Comparison of ENCODE assay signal across 9 mouse cellular contexts in the genomic region with DNA sequence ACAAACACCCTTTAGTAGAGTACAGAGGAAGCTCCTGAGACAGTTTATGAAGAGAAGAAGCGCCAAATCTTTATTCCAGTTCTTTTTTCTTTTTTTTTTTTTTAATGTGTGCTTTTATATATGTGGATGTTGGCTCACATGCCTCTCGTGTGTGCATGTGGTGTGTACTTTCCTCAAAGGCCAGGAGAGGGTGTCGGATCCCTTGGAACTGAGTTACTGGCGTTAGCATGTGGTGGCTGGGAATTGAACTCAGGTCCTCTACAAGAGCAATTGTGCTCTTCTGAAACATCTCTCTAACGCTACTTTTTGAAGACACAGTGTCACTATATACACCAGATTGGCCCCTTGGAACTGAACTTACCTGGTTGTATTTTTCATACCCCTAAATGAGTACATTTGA. TPM values are rescaled to one million over a fixed set of nuclear protein-coding genes. Genes with fewer than 3 reads are reported as not detected.
A peak's percentile ranks its signal among the peaks of the same experiment; 100 is the strongest.
DNase-seq lines count a peak whose midpoint lies in the region; ATAC-seq and TF ChIP-seq lines count a peak whose summit lies in the region.
"Had no signal": no experiment of that assay in that cellular context is flagged by ENCODE, and none has a peak within 500 bp of the region (broad histone marks: within the 10 kb centered on the region; RNA-seq: fewer than 3 reads in every experiment).

No protein-coding gene starts in this region.

- peaks cover 22% of the 10 kb centered on the region; the same call in 1 of the 2 replicates for H3K36me3 ChIP-seq in lung, postnatal 0 days (ENCODE audit: insufficient read depth, low read length)
- peaks cover 59% of the 10 kb centered on the region for H3K36me3 ChIP-seq in forebrain, embryonic 10.5 days (replicated peaks)
- H3K36me3 ChIP-seq in limb, embryonic 14.5 days (ENCODE audit: control insufficient read depth, insufficient read depth, low read length) = peaks cover 50% of the 10 kb centered on the region
- peaks cover 19% of the 10 kb centered on the region for H3K36me3 ChIP-seq in stomach, embryonic 16.5 days (ENCODE audit: control insufficient read depth, insufficient read depth, low read length)

- H3K9me3 ChIP-seq in lung, postnatal 0 days (ENCODE audit: low read length) = no peaks in the 10 kb centered on the region
- no peaks in the 10 kb centered on the region for H3K9me3 ChIP-seq in forebrain, embryonic 10.5 days
- no peaks in the 10 kb centered on the region for H3K9me3 ChIP-seq in limb, embryonic 14.5 days (ENCODE audit: control insufficient read depth, low read length)
- H3K9me3 ChIP-seq in stomach, embryonic 16.5 days (replicated peaks; ENCODE audit: control insufficient read depth, low read length) = no peaks in the 10 kb centered on the region

- no peak overlapping the region for H3K27ac ChIP-seq in lung, postnatal 0 days (ENCODE audit: low read length)
- H3K27ac ChIP-seq in forebrain, embryonic 10.5 days = peak overlapping the region; percentile 95; the same call in 1 of the 2 replicates
- H3K27ac ChIP-seq in limb, embryonic 14.5 days (replicated peaks; ENCODE audit: low read depth, low read length) = no peak overlapping the region
- no peak overlapping the region for H3K27ac ChIP-seq in stomach, embryonic 16.5 days (ENCODE audit: low read length)

- peaks cover 10% of the 10 kb centered on the region; the same call in 1 of the 2 replicates for H3K4me1 ChIP-seq in lung, postnatal 0 days (ENCODE audit: insufficient read depth, low read depth, low read length)
- H3K4me1 ChIP-seq in forebrain, embryonic 10.5 days = peaks cover 19% of the 10 kb centered on the region
- peaks cover 10% of the 10 kb centered on the region; the same call in 1 of the 2 replicates for H3K4me1 ChIP-seq in limb, embryonic 14.5 days (ENCODE audit: control insufficient read depth, insufficient read depth, low read length)
- H3K4me1 ChIP-seq in stomach, embryonic 16.5 days (ENCODE audit: control insufficient read depth, insufficient read depth, low read length) = peaks cover 15% of the 10 kb centered on the region

- no peak overlapping the region for H3K4me2 ChIP-seq in lung, postnatal 0 days (replicated peaks; ENCODE audit: low read depth, low read length)
- H3K4me2 ChIP-seq in limb, embryonic 14.5 days (replicated peaks; ENCODE audit: low read depth, low read length, severe bottlenecking) = peak overlapping the region; percentile 87
- H3K4me2 ChIP-seq in stomach, embryonic 16.5 days (ENCODE audit: low read depth, low read length) = peak overlapping the region; percentile 89

- no peak for DNase-seq in lung, postnatal 0 days (ENCODE audit: low spot score)
- DNase-seq in lung, postnatal 25 days (ENCODE audit: low spot score) = no peak
- no peak for DNase-seq in forebrain, embryonic 10.5 days (ENCODE audit: extremely low spot score, low spot score)
- no peak for DNase-seq in limb, embryonic 14.5 days (ENCODE audit: low spot score)
- DNase-seq in thymus, adult 18-20 months = no peak
- no peak for DNase-seq in right cerebral cortex, postnatal 14 days
- DNase-seq: kidney, postnatal 25 days had no signal

- WGBS in lung, postnatal 0 days = 62% methylated on average over 5 of the region's 5 CpGs
- WGBS in forebrain, embryonic 10.5 days = 75% methylated on average over 5 of the region's 5 CpGs
- 79% methylated on average over 5 of the region's 5 CpGs for WGBS in limb, embryonic 14.5 days
- 79% methylated on average over 5 of the region's 5 CpGs for WGBS in stomach, embryonic 16.5 days

- H3K4me3 ChIP-seq in lung, postnatal 0 days (ENCODE audit: low read depth, low read length) = no peak overlapping the region
- peak overlapping the region; percentile 80 for H3K4me3 ChIP-seq in forebrain, embryonic 10.5 days
- peak overlapping the region; percentile 88 for H3K4me3 ChIP-seq in limb, embryonic 14.5 days (replicated peaks; ENCODE audit: low read length)
- peak overlapping the region; percentile 99 for H3K4me3 ChIP-seq in stomach, embryonic 16.5 days (replicated peaks; ENCODE audit: low read length)

- H3K9ac ChIP-seq in lung, postnatal 0 days (replicated peaks; ENCODE audit: low read depth) = no peak overlapping the region
- H3K9ac ChIP-seq in limb, embryonic 14.5 days (ENCODE audit: low read depth, low read length, severe bottlenecking) = no peak overlapping the region; the same call in 1 of the 2 replicates
- peak overlapping the region; percentile 96; the same call in 1 of the 2 replicates for H3K9ac ChIP-seq in stomach, embryonic 16.5 days (ENCODE audit: low read length)

- TF ChIP-seq CTCF in lung, postnatal 0 days (IDR thresholded peaks at IDR 0.05) = peak; percentile 26; the same call in 1 of the 2 replicates

- ATAC-seq in lung, postnatal 0 days = no peak
- ATAC-seq in limb, embryonic 14.5 days (ENCODE audit: low FRiP score, low read depth) = no peak
- no peak for ATAC-seq in stomach, embryonic 16.5 days (ENCODE audit: insufficient read depth, low FRiP score)
- no peak for ATAC-seq in activated CD4-positive, CD25-positive, alpha-beta regulatory T cell, adult 4 months

- TF ChIP-seq POLR2A in limb, embryonic 14.5 days (IDR thresholded peaks at IDR 0.05; ENCODE audit: borderline replicate concordance, extremely low read depth, insufficient read depth, insufficient read length) = no peak

- H3K27me3 ChIP-seq in lung, postnatal 0 days (replicated peaks; ENCODE audit: insufficient read depth, low read length) = no peaks in the 10 kb centered on the region
- H3K27me3 ChIP-seq in forebrain, embryonic 10.5 days (ENCODE audit: poor library complexity, severe bottlenecking) = no peaks in the 10 kb centered on the region
- no peaks in the 10 kb centered on the region for H3K27me3 ChIP-seq in limb, embryonic 14.5 days (ENCODE audit: control insufficient read depth, insufficient read depth, low read length)
- no peaks in the 10 kb centered on the region for H3K27me3 ChIP-seq in stomach, embryonic 16.5 days (ENCODE audit: control insufficient read depth, insufficient read depth, low read length)

- TF ChIP-seq EP300 in lung, postnatal 0 days (IDR thresholded peaks at IDR 0.05) = no peak

RNA-seq across cellular contexts. Expression of a gene that starts 2.3 kb away (rescaled TPM):
- polyA plus RNA-seq in lung, postnatal 0 days (2015; fragmentation: Nextera tagmentation; extraction: Ambion mirVana) = 7.1 and 8.7 TPM in 2 replicates
- polyA plus RNA-seq in forebrain, embryonic 10.5 days (2016; fragmentation: Nextera tagmentation; extraction: Ambion mirVana) = 42.2 and 45.5 TPM in 2 replicates
- 24.8 and 26.1 TPM in 2 replicates for polyA plus RNA-seq in limb, embryonic 14.5 days (2012; rRNA removed)
- 26.8 and 29.4 TPM in 2 replicates for polyA plus RNA-seq in limb, embryonic 14.5 days (2014; fragmentation: Nextera tagmentation; extraction: Ambion mirVana)
- polyA plus RNA-seq in stomach, embryonic 16.5 days (2015; fragmentation: Nextera tagmentation; extraction: Ambion mirVana) = 26.0 and 26.6 TPM in 2 replicates
- polyA plus RNA-seq in activated CD4-positive, CD25-positive, alpha-beta regulatory T cell, adult 4 months (2017; shearing (Covaris generic)) = 1 to 10 TPM; 7.1 to 7.7 TPM

RNA-seq across cellular contexts. Expression of a gene that starts 28.2 kb away (rescaled TPM):
- 10.3 and 13.1 TPM in 2 replicates for polyA plus RNA-seq in lung, postnatal 0 days (2015; fragmentation: Nextera tagmentation; extraction: Ambion mirVana)
- polyA plus RNA-seq in forebrain, embryonic 10.5 days (2016; fragmentation: Nextera tagmentation; extraction: Ambion mirVana) = not detected in 2 replicates
- 1.2 and 5.9 TPM in 2 replicates for polyA plus RNA-seq in limb, embryonic 14.5 days (2012; rRNA removed)
- 1.4 and 4.8 TPM in 2 replicates for polyA plus RNA-seq in limb, embryonic 14.5 days (2014; fragmentation: Nextera tagmentation; extraction: Ambion mirVana)
- 17.3 and 22.6 TPM in 2 replicates for polyA plus RNA-seq in stomach, embryonic 16.5 days (2015; fragmentation: Nextera tagmentation; extraction: Ambion mirVana)
- polyA plus RNA-seq in activated CD4-positive, CD25-positive, alpha-beta regulatory T cell, adult 4 months (2017; shearing (Covaris generic)) = not detected

RNA-seq across cellular contexts. Expression of a gene that starts 45.1 kb away (rescaled TPM):
- 22.3 and 24.4 TPM in 2 replicates for polyA plus RNA-seq in lung, postnatal 0 days (2015; fragmentation: Nextera tagmentation; extraction: Ambion mirVana)
- 116 and 124 TPM in 2 replicates for polyA plus RNA-seq in forebrain, embryonic 10.5 days (2016; fragmentation: Nextera tagmentation; extraction: Ambion mirVana)
- 50.5 and 52.3 TPM in 2 replicates for polyA plus RNA-seq in limb, embryonic 14.5 days (2012; rRNA removed)
- polyA plus RNA-seq in limb, embryonic 14.5 days (2014; fragmentation: Nextera tagmentation; extraction: Ambion mirVana) = 57.8 and 64.6 TPM in 2 replicates
- polyA plus RNA-seq in stomach, embryonic 16.5 days (2015; fragmentation: Nextera tagmentation; extraction: Ambion mirVana) = 58.5 and 61.0 TPM in 2 replicates
- 1 to 10 TPM; 6.7 to 8.9 TPM for polyA plus RNA-seq in activated CD4-positive, CD25-positive, alpha-beta regulatory T cell, adult 4 months (2017; shearing (Covaris generic))

RNA-seq across cellular contexts. Expression of a gene that starts 53.6 kb away (rescaled TPM):
- 35.6 and 36.9 TPM in 2 replicates for polyA plus RNA-seq in lung, postnatal 0 days (2015; fragmentation: Nextera tagmentation; extraction: Ambion mirVana)
- polyA plus RNA-seq in forebrain, embryonic 10.5 days (2016; fragmentation: Nextera tagmentation; extraction: Ambion mirVana) = 49.6 and 52.2 TPM in 2 replicates
- polyA plus RNA-seq in limb, embryonic 14.5 days (2012; rRNA removed) = 161 and 220 TPM in 2 replicates
- polyA plus RNA-seq in limb, embryonic 14.5 days (2014; fragmentation: Nextera tagmentation; extraction: Ambion mirVana) = 76.1 and 76.6 TPM in 2 replicates
- 64.3 and 73.2 TPM in 2 replicates for polyA plus RNA-seq in stomach, embryonic 16.5 days (2015; fragmentation: Nextera tagmentation; extraction: Ambion mirVana)
- 10 to 100 TPM; 40.8 to 42.7 TPM for polyA plus RNA-seq in activated CD4-positive, CD25-positive, alpha-beta regulatory T cell, adult 4 months (2017; shearing (Covaris generic))
